Mouse (Mus musculus): ENCODE measurements around the gene Rassf4.

Gene Rassf4

GRCm38 (mm10) chr6:116671768-116672167, 2.0 kb downstream of the Rassf4 start:
- DNase-seq (ENCODE audit: low spot score in 2 of 2): no peak

- no peak for DNase-seq (ENCODE audit: low spot score in 2 of 2)
These were observed 2.7 kb downstream of the Rassf4 start for GRCm38 (mm10) chr6:116671031-116671430.

GRCm38 (mm10) chr6:116670144-116670543, 3.6 kb downstream of the Rassf4 start:
- no peak for DNase-seq (ENCODE audit: low spot score in 2 of 2)

- no peak for DNase-seq (ENCODE audit: low spot score in 2 of 2)
These were observed 4.9 kb downstream of the Rassf4 start for GRCm38 (mm10) chr6:116668682-116669470.

GRCm38 (mm10) chr6:116667382-116667781, 6.4 kb downstream of the Rassf4 start:
- no peak for DNase-seq (ENCODE audit: low spot score in 2 of 2)

- DNase-seq (ENCODE audit: low spot score in 2 of 2): no peak
These were observed 6.9 kb downstream of the Rassf4 start for GRCm38 (mm10) chr6:116666892-116667291.

GRCm38 (mm10) chr6:116666085-116666750, 7.5 kb downstream of the Rassf4 start:
- DNase-seq (ENCODE audit: low spot score in 2 of 2): no peak

GRCm38 (mm10) chr6:116664830-116665229, 8.9 kb downstream of the Rassf4 start:
- no peak for DNase-seq (ENCODE audit: low spot score in 2 of 2)

GRCm38 (mm10) chr6:116664031-116664430, 9.7 kb downstream of the Rassf4 start:
- no peak for DNase-seq (ENCODE audit: low spot score in 2 of 2)

- no peak for DNase-seq (ENCODE audit: low spot score in 2 of 2)
These were observed 10.4 kb downstream of the Rassf4 start for GRCm38 (mm10) chr6:116663364-116663763.

- peak in 1 of 2 experiments; percentile 61 for DNase-seq (ENCODE audit: low spot score in 2 of 2)
These were observed 19.9 kb downstream of the Rassf4 start for GRCm38 (mm10) chr6:116653684-116654454.

- DNase-seq (ENCODE audit: low spot score in 2 of 2): no peak
These were observed 20.6 kb downstream of the Rassf4 start for GRCm38 (mm10) chr6:116653191-116653590.

- peak in 1 of 2 experiments; percentile 46 for DNase-seq (ENCODE audit: low spot score in 2 of 2)
These were observed 22.2 kb downstream of the Rassf4 start for GRCm38 (mm10) chr6:116651437-116652118.

GRCm38 (mm10) chr6:116650406-116650805, 23.3 kb downstream of the Rassf4 start, which contains the start of gene Depp1:
Gene Depp1 (plus strand): TSS chr6:116650609.
- peak; percentile 70 to 86 for DNase-seq (ENCODE audit: low spot score in 2 of 2)

- DNase-seq (ENCODE audit: low spot score in 2 of 2): peak in 1 of 2 experiments; percentile 41
These were observed 23.9 kb downstream of the Rassf4 start for GRCm38 (mm10) chr6:116649811-116650210.

- DNase-seq (ENCODE audit: low spot score in 2 of 2): peak in 1 of 2 experiments; percentile 68
These were observed 26.0 kb downstream of the Rassf4 start for GRCm38 (mm10) chr6:116647763-116648162.

GRCm38 (mm10) chr6:116644335-116644734, 29.4 kb downstream of the Rassf4 start:
- DNase-seq (ENCODE audit: low spot score in 2 of 2): no peak

- no peak for DNase-seq (ENCODE audit: low spot score in 2 of 2)
These were observed 29.9 kb downstream of the Rassf4 start for GRCm38 (mm10) chr6:116643881-116644280.

- no peak for DNase-seq (ENCODE audit: low spot score in 2 of 2)
These were observed 30.8 kb downstream of the Rassf4 start for GRCm38 (mm10) chr6:116642942-116643341.

- DNase-seq (ENCODE audit: low spot score in 2 of 2): no peak
These were observed 34.1 kb downstream of the Rassf4 start for GRCm38 (mm10) chr6:116639663-116640062.

GRCm38 (mm10) chr6:116638871-116639270, 34.9 kb downstream of the Rassf4 start:
- DNase-seq (ENCODE audit: low spot score in 2 of 2): no peak

- DNase-seq (ENCODE audit: low spot score in 2 of 2): peak in 1 of 2 experiments; percentile 40
These were observed 36.3 kb downstream of the Rassf4 start for GRCm38 (mm10) chr6:116637496-116637895.

Data from urinary bladder, postnatal 36 days (tissue).